In genomic region chr5:76752351-76752750, GRCm38 (mm10) we compare ENCODE assay signal across 18 mouse cellular contexts.
"Had no signal": no experiment of that assay in that cellular context is flagged by ENCODE, and none has a peak within 500 bp of the region (broad histone marks: within the 10 kb centered on the region; RNA-seq: fewer than 3 reads in every experiment).

No protein-coding gene starts in this region.

- ATAC-seq: intestine, postnatal 0 days; liver, postnatal 0 days; lung, postnatal 0 days; midbrain, embryonic 13.5 days had no signal

- H3K27me3 ChIP-seq: limb, embryonic 12.5 days; limb, embryonic 15.5 days; midbrain, embryonic 13.5 days; stomach, embryonic 15.5 days had no signal

- H3K4me1 ChIP-seq: limb, embryonic 12.5 days; limb, embryonic 15.5 days; stomach, embryonic 15.5 days had no signal

- H3K9ac ChIP-seq: limb, embryonic 12.5 days; limb, embryonic 15.5 days; liver, embryonic 14.5 days; liver, postnatal 0 days; lung, embryonic 14.5 days; midbrain, embryonic 13.5 days; stomach, embryonic 15.5 days had no signal

- H3K9me3 ChIP-seq: limb, embryonic 12.5 days; limb, embryonic 15.5 days; midbrain, embryonic 13.5 days; stomach, embryonic 15.5 days had no signal

- H3K4me2 ChIP-seq: limb, embryonic 12.5 days; limb, embryonic 15.5 days; liver, embryonic 11.5 days; lung, embryonic 14.5 days; midbrain, embryonic 13.5 days; stomach, embryonic 15.5 days had no signal

- H3K27ac ChIP-seq: kidney, postnatal 0 days; limb, embryonic 12.5 days; limb, embryonic 15.5 days; liver, embryonic 14.5 days; macrophage; midbrain, embryonic 13.5 days; stomach, embryonic 15.5 days had no signal

- DNase-seq: kidney, adult 2 months; kidney, postnatal 25 days; left cerebral cortex, postnatal 4 days; liver, postnatal 0 days; lung, embryonic 14.5 days; right cerebral cortex, postnatal 25 days; spleen, adult 18-20 months; thymus, postnatal 25 days had no signal

- H3K36me3 ChIP-seq: limb, embryonic 12.5 days; limb, embryonic 15.5 days; midbrain, embryonic 13.5 days; stomach, embryonic 15.5 days had no signal

- H3K4me3 ChIP-seq: limb, embryonic 12.5 days; limb, embryonic 15.5 days; midbrain, embryonic 13.5 days; stomach, embryonic 15.5 days had no signal
